Mouse (Mus musculus): ENCODE measurements around the gene Krtap4-6. TPM values are rescaled to one million over a fixed set of nuclear protein-coding genes. Genes with fewer than 3 reads are reported as not detected.
"Not testable (repeated sequence)": the region's sequence is repeated elsewhere in the genome, so short reads cannot be mapped to it uniquely, and the experiment has no call there.

The Krtap4-6 gene
- polyA plus RNA-seq, 1 experiment, result not detected

GRCm38 (mm10) chr11:99650136-99650535 is 15.6 kb downstream of the Krtap4-6 start, which contains the start of gene Gm11555:
Gene Gm11555, minus strand, starts transcription at chr11:99650236.
- Histone ChIP-seq H3K27ac (ENCODE audit: insufficient read depth, low read depth, low read length) (no peak within 1 kb of the TSS), H3K36me3 (ENCODE audit: control insufficient read depth, insufficient read depth, low read length) (no peaks in the 10 kb centered on the region), H3K4me3 (ENCODE audit: insufficient read depth, low read depth, low read length) (no peak within 1 kb of the TSS), H3K27me3 (replicated peaks; ENCODE audit: control insufficient read depth, insufficient read depth, low read length) (no peaks in the 10 kb centered on the region), H3K4me1 (ENCODE audit: control insufficient read depth, insufficient read depth, low read length) (no peaks in the 10 kb centered on the region)
- WGBS, result 78% methylated on average over 2 of the region's 2 CpGs
- no peak for DNase-seq
- no peak for TF ChIP-seq POLR2A (IDR thresholded peaks at IDR 0.05; ENCODE audit: low read depth, low read length)

- Histone ChIP-seq H3K4me3 (ENCODE audit: insufficient read depth, low read depth, low read length) (no peak overlapping the region), H3K4me1 (ENCODE audit: control insufficient read depth, insufficient read depth, low read length) (no peaks in the 10 kb centered on the region), H3K27me3 (replicated peaks; ENCODE audit: control insufficient read depth, insufficient read depth, low read length) (no peaks in the 10 kb centered on the region), H3K27ac (ENCODE audit: insufficient read depth, low read depth, low read length) (no peak overlapping the region), H3K36me3 (ENCODE audit: control insufficient read depth, insufficient read depth, low read length) (no peaks in the 10 kb centered on the region)
- WGBS, result 75% methylated on average over 15 of the region's 15 CpGs
- TF ChIP-seq CTCF (conservative IDR thresholded peaks at IDR 0.05; ENCODE audit: insufficient read depth, insufficient read length, low read depth, low read length) (no peak), POLR2A (IDR thresholded peaks at IDR 0.05; ENCODE audit: low read depth, low read length) (no peak)
- DNase-seq, result no peak
Observed at GRCm38 (mm10) chr11:99646444-99646843, 19.3 kb downstream of the Krtap4-6 start.

GRCm38 (mm10) chr11:99644351-99644750 is 21.4 kb downstream of the Krtap4-6 start:
- no peaks in the 10 kb centered on the region for H3K27me3 ChIP-seq (replicated peaks; ENCODE audit: control insufficient read depth, insufficient read depth, low read length)
- H3K36me3 ChIP-seq (ENCODE audit: control insufficient read depth, insufficient read depth, low read length), result no peaks in the 10 kb centered on the region
- H3K4me1 ChIP-seq (ENCODE audit: control insufficient read depth, insufficient read depth, low read length), result no peaks in the 10 kb centered on the region
- no peak for TF ChIP-seq CTCF (conservative IDR thresholded peaks at IDR 0.05; ENCODE audit: insufficient read depth, insufficient read length, low read depth, low read length)
- no peak for TF ChIP-seq POLR2A (IDR thresholded peaks at IDR 0.05; ENCODE audit: low read depth, low read length)
- H3K27ac ChIP-seq (ENCODE audit: insufficient read depth, low read depth, low read length), result no peak overlapping the region
- no peak overlapping the region for H3K4me3 ChIP-seq (ENCODE audit: insufficient read depth, low read depth, low read length)
- 77% methylated on average over 3 of the region's 3 CpGs for WGBS
- no peak for DNase-seq

GRCm38 (mm10) chr11:99643635-99644139 is 22.1 kb downstream of the Krtap4-6 start, which contains the start of gene Krtap4-7:
Gene Krtap4-7, minus strand, starts transcription at chr11:99644089.
- H3K27ac ChIP-seq (ENCODE audit: insufficient read depth, low read depth, low read length); H3K4me1 ChIP-seq (ENCODE audit: control insufficient read depth, insufficient read depth, low read length); H3K27me3 ChIP-seq (replicated peaks; ENCODE audit: control insufficient read depth, insufficient read depth, low read length); DNase-seq; H3K4me3 ChIP-seq (ENCODE audit: insufficient read depth, low read depth, low read length); H3K36me3 ChIP-seq (ENCODE audit: control insufficient read depth, insufficient read depth, low read length): not testable (repeated sequence)
- 82% methylated on average over 9 of the region's 9 CpGs for WGBS

GRCm38 (mm10) chr11:99640926-99641325 is 24.8 kb downstream of the Krtap4-6 start:
- WGBS, result 43% methylated on average over 1 of the region's 1 CpGs
- Histone ChIP-seq H3K27ac (ENCODE audit: insufficient read depth, low read depth, low read length) (no peak overlapping the region), H3K36me3 (ENCODE audit: control insufficient read depth, insufficient read depth, low read length) (no peaks in the 10 kb centered on the region), H3K27me3 (replicated peaks; ENCODE audit: control insufficient read depth, insufficient read depth, low read length) (no peaks in the 10 kb centered on the region), H3K4me3 (ENCODE audit: insufficient read depth, low read depth, low read length) (no peak overlapping the region), H3K4me1 (ENCODE audit: control insufficient read depth, insufficient read depth, low read length) (no peaks in the 10 kb centered on the region)
- DNase-seq, result no peak
- TF ChIP-seq CTCF (conservative IDR thresholded peaks at IDR 0.05; ENCODE audit: insufficient read depth, insufficient read length, low read depth, low read length) (no peak), POLR2A (IDR thresholded peaks at IDR 0.05; ENCODE audit: low read depth, low read length) (no peak)

GRCm38 (mm10) chr11:99637086-99637485 is 28.7 kb downstream of the Krtap4-6 start:
- Histone ChIP-seq H3K27me3 (replicated peaks; ENCODE audit: control insufficient read depth, insufficient read depth, low read length) (no peaks in the 10 kb centered on the region), H3K27ac (ENCODE audit: insufficient read depth, low read depth, low read length) (no peak overlapping the region), H3K4me1 (ENCODE audit: control insufficient read depth, insufficient read depth, low read length) (no peaks in the 10 kb centered on the region), H3K4me3 (ENCODE audit: insufficient read depth, low read depth, low read length) (no peak overlapping the region), H3K36me3 (ENCODE audit: control insufficient read depth, insufficient read depth, low read length) (no peaks in the 10 kb centered on the region)
- WGBS, result 56% methylated on average over 1 of the region's 1 CpGs
- no peak for DNase-seq
- TF ChIP-seq POLR2A (IDR thresholded peaks at IDR 0.05; ENCODE audit: low read depth, low read length), result no peak
- no peak for TF ChIP-seq CTCF (conservative IDR thresholded peaks at IDR 0.05; ENCODE audit: insufficient read depth, insufficient read length, low read depth, low read length)

GRCm38 (mm10) chr11:99634653-99635134 is 31.1 kb downstream of the Krtap4-6 start, which contains the start of gene Krtap4-2:
Gene Krtap4-2, minus strand, starts transcription at chr11:99635084.
- no peak for DNase-seq
- H3K27me3 ChIP-seq (replicated peaks; ENCODE audit: control insufficient read depth, insufficient read depth, low read length), result no peaks in the 10 kb centered on the region
- H3K27ac ChIP-seq (ENCODE audit: insufficient read depth, low read depth, low read length), result no peak within 1 kb of the TSS
- 27% methylated on average over 8 of the region's 8 CpGs for WGBS
- H3K4me3 ChIP-seq (ENCODE audit: insufficient read depth, low read depth, low read length), result no peak within 1 kb of the TSS
- H3K36me3 ChIP-seq (ENCODE audit: control insufficient read depth, insufficient read depth, low read length), result no peaks in the 10 kb centered on the region
- H3K4me1 ChIP-seq (ENCODE audit: control insufficient read depth, insufficient read depth, low read length), result no peaks in the 10 kb centered on the region
- TF ChIP-seq CTCF (conservative IDR thresholded peaks at IDR 0.05; ENCODE audit: insufficient read depth, insufficient read length, low read depth, low read length) (no peak), POLR2A (IDR thresholded peaks at IDR 0.05; ENCODE audit: low read depth, low read length) (no peak)
